Mouse (Mus musculus): ENCODE measurements around the gene Rbbp4.

GRCm38 (mm10) chr4:129289671-129290070 lies 45.5 kb downstream of the Rbbp4 start:
- TF ChIP-seq CTCF (IDR thresholded peaks at IDR 0.05; ENCODE audit: control insufficient read depth, insufficient read depth, insufficient read length): no peak
- no peak for TF ChIP-seq MAX (IDR thresholded peaks at IDR 0.05)
- no peak for TF ChIP-seq MYOD1 (IDR thresholded peaks at IDR 0.05; ENCODE audit: control insufficient read depth, insufficient read length, low read depth)
- no peak for TF ChIP-seq CEBPB (IDR thresholded peaks at IDR 0.05; ENCODE audit: low read depth)
- no peak for TF ChIP-seq USF1 (IDR thresholded peaks at IDR 0.05; ENCODE audit: low read depth)

All from C2C12 (cell line).